Mouse (Mus musculus) forebrain, embryonic 12.5 days (tissue): Measurements from ENCODE around the gene Grhpr. TPM values are rescaled to one million over a fixed set of nuclear protein-coding genes. Genes with fewer than 3 reads are reported as not detected.
"Not testable (repeated sequence)": the region's sequence is repeated elsewhere in the genome, so short reads cannot be mapped to it uniquely, and the experiment has no call there.

Experiments
- ATAC-seq: fragments of 200-750 bp; cut with Nextera tagmentation; 2 replicates; pipeline ENCODE4 v1.8.0; 2017; ENCODE audit warnings: moderate TSS enrichment; ENCODE audit not compliant: low FRiP score
- H3K27ac ChIP-seq: fragments of 300-500 bp; sonication (generic); 2 replicates; pipeline ENCODE4 v1.5.1; 2016; ENCODE audit warnings: mild to moderate bottlenecking
- H3K27me3 ChIP-seq: fragments of 300-500 bp; sonication (generic); 2 replicates; pipeline ENCODE4 v1.6.1; 2016; ENCODE audit warnings: mild to moderate bottlenecking
- H3K36me3 ChIP-seq: fragments of 300-500 bp; sonication (generic); replicated peaks from 2 replicates; pipeline ENCODE4 v1.6.1; 2016; ENCODE audit warnings: mild to moderate bottlenecking
- H3K4me1 ChIP-seq: fragments of 300-500 bp; sonication (generic); 2 replicates; pipeline ENCODE4 v1.6.1; 2016
- H3K4me2 ChIP-seq: fragments of 300-500 bp; sonication (generic); 2 replicates; pipeline ENCODE4 v1.6.1; 2016; ENCODE audit warnings: mild to moderate bottlenecking, moderate library complexity
- H3K4me3 ChIP-seq: fragments of 300-500 bp; sonication (generic); replicated peaks from 2 replicates; pipeline ENCODE4 v1.5.1; 2016; ENCODE audit warnings: mild to moderate bottlenecking
- H3K9ac ChIP-seq: fragments of 300-500 bp; sonication (generic); 2 replicates; pipeline ENCODE4 v1.6.1; 2016; ENCODE audit warnings: mild to moderate bottlenecking
- H3K9me3 ChIP-seq: fragments of 300-500 bp; sonication (generic); 2 replicates; pipeline ENCODE4 v1.6.1; 2016
- WGBS: fragments of 180-500 bp; shearing (Covaris S2); methylation state at CpG from one replicate; pipeline ENCODE4 v1.1.7; 2016; 5-methylcytosine and 5-hydroxymethylcytosine counted together
- polyA plus RNA-seq: library from polyadenylated mRNA; unstranded; fragments of >200 nt; fragmentation: Nextera tagmentation; extraction: Ambion mirVana; gene quantifications from 2 replicates; pipeline ENCODE4 v1.2.1, GENCODE M21; 2016

Gene Grhpr
- 30.8 and 36.1 TPM in 2 replicates for polyA plus RNA-seq

GRCm38 (mm10) chr4:44981280-44981973, at the start of gene Grhpr:
TSS of gene Grhpr (plus strand) at chr4:44981395.
- Histone ChIP-seq H3K4me3 (peak within 1 kb of the TSS; percentile 72), H3K4me2 (peak within 1 kb of the TSS; percentile 94), H3K4me1 (peaks cover 14% of the 10 kb centered on the region), H3K27ac (peak within 1 kb of the TSS; percentile 73), H3K27me3 (no peaks in the 10 kb centered on the region), H3K9ac (peak within 1 kb of the TSS; percentile 81), H3K36me3 (peaks cover 5% of the 10 kb centered on the region; the same call in 1 of the 2 replicates), H3K9me3 (no peaks in the 10 kb centered on the region)
- peak; percentile 95 for ATAC-seq
- under 1% methylated on average over 40 of the region's 40 CpGs for WGBS

GRCm38 (mm10) chr4:44931732-44932131, 49.5 kb upstream of the Grhpr start:
- no peaks in the 10 kb centered on the region for H3K4me1 ChIP-seq
- no peak overlapping the region for H3K9ac ChIP-seq
- 92% methylated on average over 6 of the region's 6 CpGs for WGBS
- no peaks in the 10 kb centered on the region for H3K27me3 ChIP-seq
- no peaks in the 10 kb centered on the region for H3K9me3 ChIP-seq
- no peak overlapping the region for H3K27ac ChIP-seq
- no peak overlapping the region for H3K4me2 ChIP-seq
- H3K4me3 ChIP-seq, result no peak overlapping the region
- H3K36me3 ChIP-seq, result peaks cover 38% of the 10 kb centered on the region
- no peak for ATAC-seq

- Histone ChIP-seq H3K9ac (no peak overlapping the region), H3K4me1 (no peaks in the 10 kb centered on the region), H3K27me3 (0 out of 2 replicates have a peak, but pooled peaks cover 5% of the 10 kb centered on the region), H3K36me3 (peaks cover 3% of the 10 kb centered on the region; the same call in 1 of the 2 replicates), H3K4me2 (no peak overlapping the region), H3K9me3 (no peaks in the 10 kb centered on the region), H3K27ac (no peak overlapping the region), H3K4me3 (no peak overlapping the region)
- ATAC-seq, result no peak
- 85% methylated on average over 8 of the region's 8 CpGs for WGBS
These were observed 42.5 kb upstream of the Grhpr start for GRCm38 (mm10) chr4:44938359-44939340.

GRCm38 (mm10) chr4:44939576-44940249, 41.5 kb upstream of the Grhpr start:
- Histone ChIP-seq H3K36me3 (no peaks in the 10 kb centered on the region), H3K4me3 (no peak overlapping the region), H3K9me3 (no peaks in the 10 kb centered on the region), H3K27ac (no peak overlapping the region), H3K4me1 (no peaks in the 10 kb centered on the region), H3K9ac (no peak overlapping the region), H3K27me3 (0 out of 2 replicates have a peak, but pooled peaks cover 5% of the 10 kb centered on the region), H3K4me2 (no peak overlapping the region)
- no peak for ATAC-seq
- WGBS, result 89% methylated on average over 14 of the region's 14 CpGs

GRCm38 (mm10) chr4:44940286-44940685, 40.9 kb upstream of the Grhpr start:
- Histone ChIP-seq H3K4me2 (no peak overlapping the region), H3K4me1 (no peaks in the 10 kb centered on the region), H3K27ac (no peak overlapping the region), H3K9me3 (no peaks in the 10 kb centered on the region), H3K9ac (no peak overlapping the region), H3K36me3 (no peaks in the 10 kb centered on the region), H3K4me3 (no peak overlapping the region), H3K27me3 (0 out of 2 replicates have a peak, but pooled peaks cover 5% of the 10 kb centered on the region)
- ATAC-seq, result no peak
- WGBS, result 88% methylated on average over 9 of the region's 9 CpGs

- H3K9ac ChIP-seq, result no peak overlapping the region
- H3K9me3 ChIP-seq, result no peaks in the 10 kb centered on the region
- no peak for ATAC-seq
- H3K4me2 ChIP-seq, result no peak overlapping the region
- no peak overlapping the region for H3K27ac ChIP-seq
- H3K27me3 ChIP-seq, result 0 out of 2 replicates have a peak, but pooled peaks cover 5% of the 10 kb centered on the region
- H3K36me3 ChIP-seq, result no peaks in the 10 kb centered on the region
- 90% methylated on average over 1 of the region's 1 CpGs for WGBS
- no peak overlapping the region for H3K4me3 ChIP-seq
- no peaks in the 10 kb centered on the region for H3K4me1 ChIP-seq
These were observed 39.0 kb upstream of the Grhpr start for GRCm38 (mm10) chr4:44942237-44942636.

GRCm38 (mm10) chr4:44943480-44943879, 37.7 kb upstream of the Grhpr start:
- Histone ChIP-seq H3K4me1 (no peaks in the 10 kb centered on the region), H3K27ac (no peak overlapping the region), H3K36me3 (no peaks in the 10 kb centered on the region), H3K27me3 (0 out of 2 replicates have a peak, but pooled peaks cover 5% of the 10 kb centered on the region), H3K9me3 (no peaks in the 10 kb centered on the region), H3K4me3 (no peak overlapping the region), H3K9ac (no peak overlapping the region), H3K4me2 (no peak overlapping the region)
- WGBS, result 85% methylated on average over 6 of the region's 6 CpGs
- no peak for ATAC-seq

GRCm38 (mm10) chr4:44944426-44945075, 36.6 kb upstream of the Grhpr start:
- WGBS, result 77% methylated on average over 10 of the region's 10 CpGs
- H3K4me1 ChIP-seq, result 0 out of 2 replicates have a peak, but pooled peaks cover 3% of the 10 kb centered on the region
- no peak overlapping the region for H3K9ac ChIP-seq
- no peak overlapping the region for H3K4me3 ChIP-seq
- no peaks in the 10 kb centered on the region for H3K36me3 ChIP-seq
- H3K9me3 ChIP-seq, result no peaks in the 10 kb centered on the region
- H3K4me2 ChIP-seq, result no peak overlapping the region
- ATAC-seq, result no peak
- H3K27me3 ChIP-seq, result 0 out of 2 replicates have a peak, but pooled peaks cover 5% of the 10 kb centered on the region
- H3K27ac ChIP-seq, result no peak overlapping the region

- not testable (repeated sequence) for H3K9ac ChIP-seq, H3K4me3 ChIP-seq, H3K4me1 ChIP-seq, H3K27ac ChIP-seq, H3K9me3 ChIP-seq, ATAC-seq, H3K36me3 ChIP-seq, H3K27me3 ChIP-seq, H3K4me2 ChIP-seq
- WGBS, result 98% methylated on average over 2 of the region's 2 CpGs
These were observed 35.1 kb upstream of the Grhpr start for GRCm38 (mm10) chr4:44946126-44946525.

- no peak overlapping the region for H3K27ac ChIP-seq
- 86% methylated on average over 5 of the region's 5 CpGs for WGBS
- no peak overlapping the region for H3K4me3 ChIP-seq
- no peaks in the 10 kb centered on the region for H3K9me3 ChIP-seq
- H3K4me2 ChIP-seq, result no peak overlapping the region
- H3K9ac ChIP-seq, result no peak overlapping the region
- no peaks in the 10 kb centered on the region for H3K36me3 ChIP-seq
- H3K4me1 ChIP-seq, result 0 out of 2 replicates have a peak, but pooled peaks cover 3% of the 10 kb centered on the region
- no peak for ATAC-seq
- H3K27me3 ChIP-seq, result no peaks in the 10 kb centered on the region
These were observed 33.7 kb upstream of the Grhpr start for GRCm38 (mm10) chr4:44947464-44947863.

- WGBS, result 97% methylated on average over 1 of the region's 1 CpGs
- no peak for ATAC-seq
- no peak overlapping the region for H3K4me3 ChIP-seq
These were observed 32.9 kb upstream of the Grhpr start for GRCm38 (mm10) chr4:44948314-44948713.

More at GRCm38 (mm10) chr4:44948314-44948713, 32.9 kb upstream of the Grhpr start:
- Histone ChIP-seq H3K27ac (no peak overlapping the region), H3K9ac (no peak overlapping the region), H3K4me1 (0 out of 2 replicates have a peak, but pooled peaks cover 3% of the 10 kb centered on the region), H3K36me3 (no peaks in the 10 kb centered on the region), H3K9me3 (no peaks in the 10 kb centered on the region), H3K27me3 (no peaks in the 10 kb centered on the region), H3K4me2 (no peak overlapping the region)
